Mouse (Mus musculus) myocyte (in vitro differentiated cells): ENCODE measurements at regions not wholly inside any gene's neighbourhood (a gene's known extent, or its start where the extent isn't known, plus 50 kb on each side); places are given as distances from the start of the nearest gene placed in this dataset.

Experiments
- H3K27me3 ChIP-seq: one replicate; pipeline ENCODE4 v1.6.1; 2011; ENCODE audit not compliant: control insufficient read depth, insufficient read depth, insufficient read length
- H3K36me3 ChIP-seq: one replicate; pipeline ENCODE4 v1.6.1; 2011; ENCODE audit not compliant: control insufficient read depth, insufficient read depth
- H3K4me2 ChIP-seq: one replicate; pipeline ENCODE4 v1.6.1; 2011; ENCODE audit warnings: low read depth, control low read depth
- H3K4me3 ChIP-seq: one replicate; pipeline ENCODE4 v1.5.1; 2011; ENCODE audit warnings: mild to moderate bottlenecking, control low read depth, moderate library complexity
- H3K79me2 ChIP-seq: one replicate; pipeline ENCODE4 v1.6.1; 2011; ENCODE audit not compliant: control insufficient read depth, insufficient read depth
- H3ac ChIP-seq: one replicate; pipeline ENCODE4 v1.6.1; 2011; ENCODE audit not compliant: control insufficient read depth, insufficient read length
- CEBPB ChIP-seq: IDR thresholded peaks from 2 replicates; pipeline ENCODE4 v1.6.1; 2011; ENCODE audit warnings: mild to moderate bottlenecking, moderate library complexity; ENCODE audit not compliant: poor library complexity, insufficient read depth, severe bottlenecking
- E2F4 ChIP-seq: IDR thresholded peaks from one replicate; pipeline ENCODE4 v1.6.1; 2011; ENCODE audit warnings: mild to moderate bottlenecking, control low read depth, moderate library complexity; ENCODE audit not compliant: insufficient read depth
- MAX ChIP-seq: IDR thresholded peaks from one replicate; pipeline ENCODE4 v1.6.1; 2011; ENCODE audit warnings: low read depth, mild to moderate bottlenecking, control low read depth
- MYOD1 ChIP-seq, 3 experiments: IDR thresholded peaks; one replicate each; pipeline ENCODE4 v1.6.1; 2011; ENCODE audit warnings: control low read depth in 2 of 3, low read depth in 2 of 3, mild to moderate bottlenecking in 2 of 3, moderate library complexity in 1 of 3; ENCODE audit not compliant: insufficient read length in 2 of 3, control insufficient read depth in 1 of 3
- MYOG ChIP-seq, 3 experiments: IDR thresholded peaks; one replicate each; pipeline ENCODE4 v1.6.1; 2011; ENCODE audit warnings: control low read depth in 2 of 3, low read depth in 2 of 3, mild to moderate bottlenecking in 2 of 3; ENCODE audit not compliant: insufficient read length in 2 of 3, control insufficient read depth in 1 of 3, insufficient read depth in 1 of 3
- POLR2A ChIP-seq: IDR thresholded peaks from one replicate; pipeline ENCODE4 v1.6.1; 2011; ENCODE audit warnings: low read depth, mild to moderate bottlenecking, control low read depth, moderate library complexity; ENCODE audit not compliant: insufficient read length
- POLR2AphosphoS2 ChIP-seq: IDR thresholded peaks from one replicate; pipeline ENCODE4 v1.6.1; 2011; ENCODE audit warnings: low read depth, control low read depth; ENCODE audit not compliant: insufficient read length
- REST ChIP-seq: IDR thresholded peaks from one replicate; pipeline ENCODE4 v1.6.1; 2011; ENCODE audit warnings: mild to moderate bottlenecking, control low read depth, moderate library complexity; ENCODE audit not compliant: insufficient read depth, insufficient read length
- SRF ChIP-seq: IDR thresholded peaks from one replicate; pipeline ENCODE4 v1.6.1; 2011; ENCODE audit warnings: low read depth; ENCODE audit not compliant: control insufficient read depth, insufficient read length
- TCF12 ChIP-seq: IDR thresholded peaks from one replicate; pipeline ENCODE4 v1.6.1; 2011; ENCODE audit warnings: mild to moderate bottlenecking, control low read depth; ENCODE audit not compliant: poor library complexity, insufficient read depth, severe bottlenecking
- TCF3 ChIP-seq: IDR thresholded peaks from one replicate; pipeline ENCODE4 v1.6.1; 2011; ENCODE audit warnings: low read depth, control low read depth; ENCODE audit not compliant: insufficient read length
- USF1 ChIP-seq: IDR thresholded peaks from one replicate; pipeline ENCODE4 v1.6.1; 2011; ENCODE audit warnings: low read depth, mild to moderate bottlenecking, control low read depth, moderate library complexity

GRCm38 (mm10) chr12:110078081-110078505, 200.8 kb upstream of the Dio3 start:
- TF ChIP-seq MYOD1 (IDR thresholded peaks at IDR 0.05; ENCODE audit: control insufficient read depth in 1 of 3, insufficient read length in 2 of 3, low read depth in 2 of 3), result no peak
- H3K36me3 ChIP-seq, result peaks cover 8% of the 10 kb centered on the region
- no peak overlapping the region for H3K4me3 ChIP-seq
- H3K79me2 ChIP-seq, result no peaks in the 10 kb centered on the region
- H3K27me3 ChIP-seq, result no peaks in the 10 kb centered on the region
- no peak overlapping the region for H3K4me2 ChIP-seq
- H3ac ChIP-seq, result no peak overlapping the region

GRCm38 (mm10) chr12:110081831-110082615, 196.8 kb upstream of the Dio3 start:
- Histone ChIP-seq H3K27me3 (no peaks in the 10 kb centered on the region), H3ac (no peak overlapping the region)

GRCm38 (mm10) chr12:110082921-110083320, 195.9 kb upstream of the Dio3 start:
- Histone ChIP-seq H3K4me3 (no peak overlapping the region), H3K4me2 (no peak overlapping the region), H3K79me2 (peaks cover 22% of the 10 kb centered on the region), H3K27me3 (no peaks in the 10 kb centered on the region), H3K36me3 (peaks cover 4% of the 10 kb centered on the region), H3ac (no peak overlapping the region)
- TF ChIP-seq E2F4 (no peak), POLR2A (peak; percentile 15), SRF (no peak)

More at GRCm38 (mm10) chr12:110081831-110082615, 196.8 kb upstream of the Dio3 start:
- Histone ChIP-seq H3K4me2 (no peak overlapping the region), H3K4me3 (no peak overlapping the region), H3K79me2 (peaks cover 16% of the 10 kb centered on the region), H3K36me3 (peaks cover 4% of the 10 kb centered on the region)
- no peak for TF ChIP-seq TCF3
- TF ChIP-seq USF1, result no peak
- TF ChIP-seq CEBPB, result no peak
- TF ChIP-seq MYOD1 (IDR thresholded peaks at IDR 0.05; ENCODE audit: control insufficient read depth in 1 of 3, insufficient read length in 2 of 3, low read depth in 2 of 3), result no peak
- no peak for TF ChIP-seq POLR2AphosphoS2
- no peak for TF ChIP-seq POLR2A
- no peak for TF ChIP-seq E2F4
- no peak for TF ChIP-seq REST
- TF ChIP-seq SRF, result no peak
- no peak for TF ChIP-seq TCF12
- TF ChIP-seq MYOG (IDR thresholded peaks at IDR 0.05; ENCODE audit: control insufficient read depth in 1 of 3, insufficient read depth in 1 of 3, insufficient read length in 2 of 3, low read depth in 2 of 3), result no peak
- TF ChIP-seq MAX, result no peak

GRCm38 (mm10) chr12:110083471-110083870, 195.4 kb upstream of the Dio3 start:
- no peak overlapping the region for H3ac ChIP-seq
- H3K36me3 ChIP-seq, result peaks cover 4% of the 10 kb centered on the region
- H3K79me2 ChIP-seq, result peaks cover 22% of the 10 kb centered on the region
- H3K4me3 ChIP-seq, result no peak overlapping the region
- TF ChIP-seq TCF3 (no peak), MYOD1 (IDR thresholded peaks at IDR 0.05; ENCODE audit: control insufficient read depth in 1 of 3, insufficient read length in 2 of 3, low read depth in 2 of 3) (no peak), REST (no peak), POLR2A (no peak), CEBPB (no peak), MYOG (IDR thresholded peaks at IDR 0.05; ENCODE audit: control insufficient read depth in 1 of 3, insufficient read depth in 1 of 3, insufficient read length in 2 of 3, low read depth in 2 of 3) (no peak), USF1 (no peak), TCF12 (no peak)
- no peaks in the 10 kb centered on the region for H3K27me3 ChIP-seq
- H3K4me2 ChIP-seq, result no peak overlapping the region

- Histone ChIP-seq H3K36me3 (no peaks in the 10 kb centered on the region), H3K79me2 (peaks cover 22% of the 10 kb centered on the region), H3ac (no peak overlapping the region), H3K4me3 (peak overlapping the region; percentile 28), H3K4me2 (peak overlapping the region; percentile 95), H3K27me3 (no peaks in the 10 kb centered on the region)
- TF ChIP-seq SRF (no peak), CEBPB (no peak), REST (no peak), E2F4 (no peak), POLR2AphosphoS2 (no peak)
Observed at GRCm38 (mm10) chr12:110086921-110087320, 191.9 kb upstream of the Dio3 start.
